In the genomic region with DNA sequence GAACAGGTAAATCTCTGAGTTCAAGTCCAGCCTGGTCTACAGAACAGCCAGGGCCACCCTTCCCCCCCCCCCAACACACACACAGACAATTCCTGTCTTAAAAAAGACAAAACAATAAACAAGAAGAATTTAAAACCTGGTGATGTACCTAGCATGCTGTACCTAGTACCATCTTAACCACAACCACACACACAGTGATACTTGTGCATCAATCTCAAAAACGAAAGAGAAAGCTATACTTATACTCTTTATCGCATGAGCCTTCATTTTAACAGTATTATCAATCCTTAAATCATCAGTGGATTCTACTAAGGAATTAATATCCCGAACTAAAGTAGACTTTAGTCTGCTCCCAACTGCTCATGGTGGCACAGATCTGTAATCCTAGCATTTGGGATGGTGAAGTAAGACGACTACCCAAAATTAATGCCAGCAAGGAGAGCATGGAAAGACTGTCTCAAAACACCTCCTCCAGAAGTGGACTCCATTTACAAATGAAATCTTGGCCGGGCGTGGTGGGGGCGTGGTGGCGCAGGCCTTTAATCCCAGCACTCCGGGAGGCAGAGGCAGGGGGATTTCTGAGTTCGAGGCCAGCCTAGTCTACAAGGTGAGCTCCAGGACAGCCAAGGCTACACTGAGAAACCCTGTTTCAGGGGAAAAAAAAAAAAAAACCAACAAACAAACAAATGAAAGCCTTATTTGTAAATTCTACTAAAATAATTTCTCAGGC, we compare ENCODE assay signal across 9 mouse cellular contexts. TPM values are rescaled to one million over a fixed set of nuclear protein-coding genes. Genes with fewer than 3 reads are reported as not detected.
DNase-seq lines count a peak whose midpoint lies in the region; ATAC-seq and TF ChIP-seq lines count a peak whose summit lies in the region.
"Had no signal": no experiment of that assay in that cellular context is flagged by ENCODE, and none has a peak within 500 bp of the region (broad histone marks: within the 10 kb centered on the region; RNA-seq: fewer than 3 reads in every experiment).

No protein-coding gene starts in this region.

- H3K4me1 ChIP-seq in embryonic facial prominence, embryonic 11.5 days (ENCODE audit: control insufficient read depth, insufficient read depth, low read length): no peaks in the 10 kb centered on the region
- peaks cover 8% of the 10 kb centered on the region; the same call in 1 of the 2 replicates for H3K4me1 ChIP-seq in intestine, postnatal 0 days (replicated peaks; ENCODE audit: control insufficient read depth, insufficient read depth, low read length)
- peaks cover 29% of the 10 kb centered on the region for H3K4me1 ChIP-seq in neural tube, embryonic 15.5 days

- no peak overlapping the region for H3K9ac ChIP-seq in embryonic facial prominence, embryonic 11.5 days (replicated peaks; ENCODE audit: low read length)
- H3K9ac ChIP-seq in intestine, postnatal 0 days (ENCODE audit: low read depth, low read length): no peak overlapping the region
- H3K9ac ChIP-seq in neural tube, embryonic 15.5 days (replicated peaks): 0 out of 2 replicates have a peak overlapping the region, but pooled peaks have one; percentile 96

- no peak for DNase-seq in layer of hippocampus, adult 2 months (ENCODE audit: low spot score in 2 of 2)
- no peak for DNase-seq in layer of hippocampus, adult 9-10 months (ENCODE audit: low spot score)
- no peak for DNase-seq in embryonic facial prominence, embryonic 11.5 days (ENCODE audit: low spot score)
- DNase-seq in MN1 (ENCODE audit: low spot score): no peak
- no peak for DNase-seq in left cerebral cortex, postnatal 4 days
- DNase-seq in natural killer cell, adult 2 months (ENCODE audit: low spot score in 2 of 2): no peak
- DNase-seq: kidney, postnatal 4 days had no signal

- intact Hi-C loops in left cerebral cortex, postnatal 4 days (cut with DNase I): loop anchor here (10.0 kb wide), 1 partner anchor 56 kb away; no protein-coding TSS in a partner anchor

- H3K9me3 ChIP-seq in embryonic facial prominence, embryonic 11.5 days (replicated peaks; ENCODE audit: control insufficient read depth, low read length): no peaks in the 10 kb centered on the region
- H3K9me3 ChIP-seq in intestine, postnatal 0 days (ENCODE audit: control insufficient read depth): no peaks in the 10 kb centered on the region
- no peaks in the 10 kb centered on the region for H3K9me3 ChIP-seq in neural tube, embryonic 15.5 days (replicated peaks)

- 88% methylated on average over 10 of the region's 10 CpGs for WGBS in embryonic facial prominence, embryonic 11.5 days
- 63% methylated on average over 10 of the region's 10 CpGs for WGBS in intestine, postnatal 0 days
- 87% methylated on average over 10 of the region's 10 CpGs for WGBS in neural tube, embryonic 15.5 days

- peak overlapping the region; percentile 71 for H3K4me3 ChIP-seq in layer of hippocampus, adult 2 months
- peak overlapping the region; percentile 98 for H3K4me3 ChIP-seq in embryonic facial prominence, embryonic 11.5 days (ENCODE audit: low read depth, low read length)
- peak overlapping the region; percentile 100 for H3K4me3 ChIP-seq in intestine, postnatal 0 days (ENCODE audit: low read depth, low read length)
- H3K4me3 ChIP-seq in neural tube, embryonic 15.5 days (replicated peaks): peak overlapping the region; percentile 86

- H3K4me2 ChIP-seq in embryonic facial prominence, embryonic 11.5 days (ENCODE audit: low read depth, low read length): no peak overlapping the region
- peak overlapping the region; percentile 74 for H3K4me2 ChIP-seq in intestine, postnatal 0 days (replicated peaks; ENCODE audit: low read depth)
- peak overlapping the region; percentile 71 for H3K4me2 ChIP-seq in neural tube, embryonic 15.5 days

- no peak for ATAC-seq in embryonic facial prominence, embryonic 11.5 days (replicated peaks; ENCODE audit: insufficient number of reproducible peaks, low FRiP score, low TSS enrichment, low read depth)
- ATAC-seq in intestine, postnatal 0 days: no peak
- ATAC-seq in neural tube, embryonic 15.5 days (ENCODE audit: low FRiP score): no peak

- H3K36me3 ChIP-seq in embryonic facial prominence, embryonic 11.5 days (replicated peaks; ENCODE audit: control insufficient read depth, insufficient read depth, low read depth, low read length): no peaks in the 10 kb centered on the region
- H3K36me3 ChIP-seq in intestine, postnatal 0 days (ENCODE audit: control insufficient read depth, insufficient read depth): no peaks in the 10 kb centered on the region
- H3K36me3 ChIP-seq in neural tube, embryonic 15.5 days: peaks cover 7% of the 10 kb centered on the region; the same call in 1 of the 2 replicates

- no peak for TF ChIP-seq CTCF in layer of hippocampus, adult 2 months (conservative IDR thresholded peaks at IDR 0.05)
- no peak for TF ChIP-seq CTCF in intestine, postnatal 0 days (IDR thresholded peaks at IDR 0.05; ENCODE audit: low read depth)

- no peaks in the 10 kb centered on the region for H3K27me3 ChIP-seq in embryonic facial prominence, embryonic 11.5 days (ENCODE audit: control insufficient read depth, insufficient read depth, low read length)
- H3K27me3 ChIP-seq in intestine, postnatal 0 days (replicated peaks; ENCODE audit: control insufficient read depth, insufficient read depth, low read length): no peaks in the 10 kb centered on the region
- H3K27me3 ChIP-seq in neural tube, embryonic 15.5 days (replicated peaks): no peaks in the 10 kb centered on the region

- no peak overlapping the region for H3K27ac ChIP-seq in layer of hippocampus, adult 2 months
- H3K27ac ChIP-seq in embryonic facial prominence, embryonic 11.5 days (replicated peaks; ENCODE audit: low read depth, low read length): no peak overlapping the region
- H3K27ac ChIP-seq in intestine, postnatal 0 days (ENCODE audit: low read depth, low read length): no peak overlapping the region
- H3K27ac ChIP-seq in neural tube, embryonic 15.5 days (replicated peaks): no peak overlapping the region

RNA-seq across cellular contexts. Expression of a gene that starts 1.7 kb away (rescaled TPM):
- 10 to 100 TPM; 26.8 to 27.3 TPM for total RNA-seq in layer of hippocampus, adult 2 months (2021)
- 34.6 and 36.4 TPM in 2 replicates for polyA plus RNA-seq in embryonic facial prominence, embryonic 11.5 days (2014; fragmentation: Nextera tagmentation; extraction: Ambion mirVana)
- 8.0 and 8.7 TPM in 2 replicates for polyA plus RNA-seq in intestine, postnatal 0 days (2015; fragmentation: Nextera tagmentation; extraction: Ambion mirVana)
- polyA plus RNA-seq in neural tube, embryonic 15.5 days (2015; fragmentation: Nextera tagmentation; extraction: Ambion mirVana): 20.0 and 20.3 TPM in 2 replicates
- 10 to 100 TPM; 43.0 to 44.8 TPM for total RNA-seq in left cerebral cortex, postnatal 4 days (2021)

RNA-seq across cellular contexts. Expression of a gene that starts 12.5 kb away (rescaled TPM):
- not detected for total RNA-seq in layer of hippocampus, adult 2 months (2021)
- 2.1 and 3.2 TPM in 2 replicates for polyA plus RNA-seq in embryonic facial prominence, embryonic 11.5 days (2014; fragmentation: Nextera tagmentation; extraction: Ambion mirVana)
- polyA plus RNA-seq in intestine, postnatal 0 days (2015; fragmentation: Nextera tagmentation; extraction: Ambion mirVana): not detected in 2 replicates
- 0.31 and 0.37 TPM in 2 replicates for polyA plus RNA-seq in neural tube, embryonic 15.5 days (2015; fragmentation: Nextera tagmentation; extraction: Ambion mirVana)
- total RNA-seq in left cerebral cortex, postnatal 4 days (2021): not detected
